Mouse (Mus musculus) liver, embryonic 15.5 days (tissue): ENCODE measurements around the gene Cd37. TPM values are rescaled to one million over a fixed set of nuclear protein-coding genes. Genes with fewer than 3 reads are reported as not detected.

ENCODE experiments used
- ATAC-seq: fragments of 200-750 bp; cut with Nextera tagmentation; 2 replicates; pipeline ENCODE4 v1.8.0; 2017; ENCODE audit warnings: moderate number of reproducible peaks, mild to moderate bottlenecking, moderate library complexity; ENCODE audit not compliant: insufficient read depth
- H3K27ac ChIP-seq: fragments of 300-500 bp; sonication (generic); replicated peaks from 2 replicates; pipeline ENCODE4 v1.5.1; 2015; ENCODE audit warnings: mild to moderate bottlenecking, inconsistent platforms
- H3K27me3 ChIP-seq: fragments of 300-500 bp; sonication (generic); 2 replicates; pipeline ENCODE4 v1.6.1; 2015; ENCODE audit warnings: mild to moderate bottlenecking, inconsistent platforms
- H3K36me3 ChIP-seq: fragments of 300-500 bp; sonication (generic); replicated peaks from 2 replicates; pipeline ENCODE4 v1.6.1; 2015; ENCODE audit warnings: moderate library complexity, mild to moderate bottlenecking, inconsistent platforms
- H3K4me1 ChIP-seq: fragments of 300-500 bp; sonication (generic); replicated peaks from 2 replicates; pipeline ENCODE4 v1.6.1; 2015; ENCODE audit warnings: inconsistent platforms
- H3K4me2 ChIP-seq: fragments of 300-500 bp; sonication (generic); 2 replicates; pipeline ENCODE4 v1.6.1; 2015; ENCODE audit warnings: moderate library complexity, mild to moderate bottlenecking, inconsistent platforms
- H3K4me3 ChIP-seq: fragments of 300-500 bp; sonication (generic); replicated peaks from 2 replicates; pipeline ENCODE4 v1.5.1; 2015; ENCODE audit warnings: mild to moderate bottlenecking, inconsistent platforms
- H3K9ac ChIP-seq: fragments of 300-500 bp; sonication (generic); 2 replicates; pipeline ENCODE4 v1.6.1; 2015; ENCODE audit warnings: moderate library complexity, mild to moderate bottlenecking, inconsistent platforms
- H3K9me3 ChIP-seq: fragments of 300-500 bp; sonication (generic); replicated peaks from 2 replicates; pipeline ENCODE4 v1.6.1; 2016; ENCODE audit warnings: inconsistent platforms
- WGBS: fragments of 180-500 bp; shearing (Covaris S2); methylation state at CpG from one replicate; pipeline ENCODE4 v1.1.7; 2015; ENCODE audit warnings: mixed read lengths; ENCODE audit not compliant: insufficient replicate concordance; 5-methylcytosine and 5-hydroxymethylcytosine counted together
- polyA plus RNA-seq: library from polyadenylated mRNA; unstranded; fragments of >200 nt; fragmentation: Nextera tagmentation; extraction: Ambion mirVana; gene quantifications from 2 replicates; pipeline ENCODE4 v1.2.1, GENCODE M21; 2015

Cd37 gene
- polyA plus RNA-seq, 1 experiment from 2014 or later: 15.1 TPM

DNA sequence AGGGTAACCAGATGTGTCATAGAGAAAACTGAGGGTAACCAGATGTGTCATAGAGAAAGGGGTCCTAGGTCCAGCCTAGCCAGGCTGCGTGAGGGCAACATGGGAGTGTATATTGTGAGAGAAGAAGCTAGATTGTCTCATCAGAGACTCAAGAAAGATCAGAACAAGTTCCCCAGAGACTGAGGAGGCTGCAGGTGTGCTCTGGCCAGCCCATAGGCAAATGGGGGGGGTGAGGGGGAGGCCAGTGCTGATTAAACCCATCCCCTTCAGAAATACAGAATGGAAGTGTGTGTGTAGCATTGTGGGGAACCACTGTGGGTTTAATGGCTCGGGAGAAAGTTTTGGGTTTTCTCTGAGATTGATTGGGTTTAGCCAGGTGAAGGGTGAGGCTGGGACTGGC lies 17.2 kb downstream of the Cd37 start:
- Histone ChIP-seq H3K27me3 (peaks cover 10% of the 10 kb centered on the region), H3K4me3 (no peak overlapping the region), H3K9ac (no peak overlapping the region), H3K36me3 (no peaks in the 10 kb centered on the region), H3K27ac (no peak overlapping the region), H3K4me2 (no peak overlapping the region), H3K9me3 (no peaks in the 10 kb centered on the region), H3K4me1 (no peaks in the 10 kb centered on the region)
- WGBS: 34% methylated on average over 2 of the region's 2 CpGs
- ATAC-seq: no peak

DNA sequence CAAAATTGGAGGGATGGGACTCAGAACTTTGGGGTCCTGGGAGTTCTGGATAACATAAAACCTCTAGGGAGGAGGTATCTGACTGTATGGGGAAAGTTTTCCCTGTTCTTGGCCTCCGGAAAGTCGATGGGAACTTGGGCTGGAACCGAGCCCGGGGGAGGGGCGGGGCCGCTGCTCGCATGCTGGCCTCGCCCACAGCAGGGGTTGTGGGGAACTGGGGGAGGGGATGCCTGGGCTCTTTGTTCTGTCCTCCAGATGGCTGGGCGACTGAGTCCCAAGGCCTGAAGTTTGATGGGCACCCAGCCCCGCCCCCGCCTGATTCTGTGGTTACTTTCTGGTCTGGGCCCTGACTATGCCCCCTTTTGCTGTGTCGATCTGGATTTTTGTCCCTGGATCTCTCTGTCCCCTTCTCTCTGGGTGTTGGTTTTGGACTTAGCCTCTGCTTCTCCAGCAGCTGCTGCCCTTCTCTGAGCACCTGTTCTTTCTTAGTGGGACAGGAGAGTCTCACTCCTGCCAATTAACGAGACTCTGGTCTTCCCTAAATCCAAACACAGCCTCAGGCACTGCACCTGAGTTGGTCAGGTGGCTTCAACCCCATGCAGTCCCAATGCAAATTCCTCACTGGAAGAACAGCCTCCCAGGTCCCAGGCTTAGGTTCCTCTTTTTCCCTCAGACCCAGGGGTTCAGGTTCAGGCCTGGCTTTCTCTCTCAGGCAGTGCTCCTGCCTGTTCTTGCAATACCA lies 22.3 kb downstream of the Cd37 start:
- ATAC-seq: no peak
- Histone ChIP-seq H3K27ac (no peak overlapping the region), H3K36me3 (no peaks in the 10 kb centered on the region), H3K9ac (peak overlapping the region; percentile 21; the same call in 1 of the 2 replicates), H3K9me3 (no peaks in the 10 kb centered on the region), H3K4me2 (peak overlapping the region; percentile 68), H3K27me3 (peaks cover 46% of the 10 kb centered on the region), H3K4me1 (peaks cover 18% of the 10 kb centered on the region), H3K4me3 (peak overlapping the region; percentile 50)
- 3% methylated on average over 13 of the region's 13 CpGs for WGBS

DNA sequence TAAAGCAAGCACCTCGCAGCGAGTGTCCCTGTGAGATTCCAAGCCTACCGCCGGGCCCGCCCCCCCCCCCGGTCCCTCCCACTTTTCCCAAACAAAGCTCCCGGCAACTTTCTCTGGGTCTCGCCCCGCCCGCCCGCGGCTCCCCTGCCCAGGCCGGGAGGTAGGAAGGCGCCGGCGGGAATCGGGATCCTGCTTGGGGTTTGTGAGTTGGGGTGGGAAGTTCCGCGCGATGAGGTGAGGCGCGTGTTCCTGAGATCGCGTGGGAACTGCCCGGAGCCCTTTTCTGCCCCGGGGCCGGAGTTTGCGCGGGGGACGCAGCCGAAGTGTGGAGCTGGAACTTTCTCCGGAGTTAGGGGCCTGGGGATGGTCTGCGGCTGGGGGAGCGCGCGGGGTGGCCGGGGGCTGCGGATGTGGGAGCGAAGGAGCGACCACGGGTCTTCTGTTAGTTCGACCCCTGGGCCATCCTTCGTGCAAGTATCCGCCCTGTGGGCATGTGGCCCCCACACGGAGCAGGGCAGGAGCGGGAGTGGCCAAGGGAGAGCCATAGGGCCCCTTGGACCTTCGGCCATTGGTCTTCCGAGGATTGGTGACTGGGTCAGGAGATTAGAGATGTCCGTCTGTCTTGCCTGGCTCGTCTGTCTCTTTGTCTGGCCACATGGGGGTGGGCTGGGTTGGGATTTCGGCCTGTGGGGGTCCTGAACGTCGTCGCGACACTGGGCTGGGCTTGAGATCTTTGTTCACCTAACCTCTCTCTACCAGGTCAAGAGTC lies 23.1 kb downstream of the Cd37 start, which contains the start of gene Tead2:
Gene Tead2, plus strand, starts transcription at position 81 of the 769 bp plus-strand sequence.
- H3K27ac ChIP-seq: 0 out of 2 replicates have a peak within 1 kb of the TSS, but pooled peaks have one; percentile 9
- peak within 1 kb of the TSS; percentile 50 for H3K4me3 ChIP-seq
- no peaks in the 10 kb centered on the region for H3K9me3 ChIP-seq
- H3K4me2 ChIP-seq: peak within 1 kb of the TSS; percentile 68
- no peaks in the 10 kb centered on the region for H3K36me3 ChIP-seq
- no peak for ATAC-seq
- H3K27me3 ChIP-seq: peaks cover 53% of the 10 kb centered on the region
- H3K4me1 ChIP-seq: peaks cover 26% of the 10 kb centered on the region
- WGBS: 3% methylated on average over 54 of the region's 55 CpGs
- H3K9ac ChIP-seq: peak within 1 kb of the TSS; percentile 21; the same call in 1 of the 2 replicates

DNA sequence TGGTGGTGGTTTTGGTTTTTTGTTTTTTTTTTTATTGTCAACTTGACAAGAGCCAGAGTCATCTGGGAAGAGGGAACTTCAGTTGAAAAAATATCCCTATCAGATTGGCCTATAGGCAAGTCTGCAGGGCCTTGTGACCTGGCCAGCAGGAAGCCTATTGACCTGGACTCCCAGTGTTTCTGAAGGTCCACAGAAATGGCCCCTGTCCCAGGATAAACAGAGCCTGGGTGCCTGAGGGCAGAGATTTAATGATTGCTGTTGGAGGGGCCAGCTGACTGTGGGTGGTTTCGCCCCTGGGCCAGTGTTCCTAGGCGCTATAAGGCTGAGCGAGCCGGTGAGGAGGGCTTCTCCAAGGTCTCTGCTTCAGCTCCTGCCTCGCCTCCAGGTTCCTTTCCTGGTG lies 25.2 kb downstream of the Cd37 start:
- Histone ChIP-seq H3K9me3 (no peaks in the 10 kb centered on the region), H3K4me3 (no peak overlapping the region), H3K27me3 (peaks cover 64% of the 10 kb centered on the region), H3K9ac (no peak overlapping the region), H3K36me3 (no peaks in the 10 kb centered on the region), H3K27ac (no peak overlapping the region), H3K4me1 (peaks cover 30% of the 10 kb centered on the region), H3K4me2 (no peak overlapping the region)
- peak; percentile 41; the same call in 1 of the 2 replicates for ATAC-seq
- WGBS: 62% methylated on average over 5 of the region's 5 CpGs

DNA sequence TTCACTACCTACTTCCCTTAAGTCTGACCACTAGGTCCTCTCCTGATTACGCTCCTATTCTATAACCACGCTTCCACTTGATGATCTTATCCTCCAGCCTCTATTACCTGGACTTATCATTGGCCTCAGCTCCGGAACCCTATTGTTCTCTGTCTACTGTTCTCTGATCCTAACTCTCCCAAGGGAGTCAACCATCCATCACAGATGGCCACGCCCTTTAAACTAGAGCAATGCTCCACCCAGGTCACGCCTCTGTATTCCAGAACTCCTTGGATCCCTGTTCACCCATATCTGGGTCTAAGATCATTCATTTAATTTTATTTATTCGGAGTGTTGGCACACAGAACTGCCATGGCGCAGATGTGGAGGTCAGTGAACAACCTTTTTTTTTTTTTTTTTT lies 26.6 kb downstream of the Cd37 start:
- WGBS: 52% methylated on average over 7 of the region's 7 CpGs
- H3K4me1 ChIP-seq: peaks cover 30% of the 10 kb centered on the region
- no peaks in the 10 kb centered on the region for H3K9me3 ChIP-seq
- H3K4me2 ChIP-seq: peak overlapping the region; percentile 65
- H3K36me3 ChIP-seq: no peaks in the 10 kb centered on the region
- ATAC-seq: no peak
- peak overlapping the region; percentile 30; the same call in 1 of the 2 replicates for H3K4me3 ChIP-seq
- peaks cover 60% of the 10 kb centered on the region for H3K27me3 ChIP-seq
- no peak overlapping the region for H3K27ac ChIP-seq
- no peak overlapping the region for H3K9ac ChIP-seq

DNA sequence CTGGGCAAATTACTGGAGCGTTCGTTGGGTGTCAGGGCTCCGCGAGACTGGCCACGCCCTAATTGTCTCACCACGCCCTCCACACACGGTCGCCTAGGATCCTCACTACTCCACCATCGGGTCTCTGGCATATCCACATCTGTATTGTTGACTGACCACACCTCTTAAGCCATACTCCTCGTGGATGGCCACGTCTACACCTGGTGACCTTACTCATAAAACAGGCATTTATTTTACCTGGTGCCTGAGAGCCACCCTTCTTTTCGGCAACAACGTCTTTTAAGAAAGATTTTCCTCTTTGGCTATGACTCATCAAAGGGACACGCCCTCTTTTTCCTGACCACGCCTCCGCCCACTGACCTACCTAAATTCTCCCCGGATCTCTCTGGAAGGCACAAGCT lies 27.1 kb downstream of the Cd37 start, which contains the start of gene Dkkl1:
Gene Dkkl1, minus strand, starts transcription at position 297 of the 401 bp plus-strand sequence.
- no peak for ATAC-seq
- peak within 1 kb of the TSS; percentile 65 for H3K4me2 ChIP-seq
- 1% methylated on average over 17 of the region's 17 CpGs for WGBS
- no peak within 1 kb of the TSS for H3K27ac ChIP-seq
- peaks cover 55% of the 10 kb centered on the region for H3K27me3 ChIP-seq
- H3K4me3 ChIP-seq: peak within 1 kb of the TSS; percentile 30
- peak within 1 kb of the TSS; percentile 27; the same call in 1 of the 2 replicates for H3K9ac ChIP-seq
- H3K9me3 ChIP-seq: no peaks in the 10 kb centered on the region
- H3K36me3 ChIP-seq: no peaks in the 10 kb centered on the region
- peaks cover 30% of the 10 kb centered on the region for H3K4me1 ChIP-seq

DNA sequence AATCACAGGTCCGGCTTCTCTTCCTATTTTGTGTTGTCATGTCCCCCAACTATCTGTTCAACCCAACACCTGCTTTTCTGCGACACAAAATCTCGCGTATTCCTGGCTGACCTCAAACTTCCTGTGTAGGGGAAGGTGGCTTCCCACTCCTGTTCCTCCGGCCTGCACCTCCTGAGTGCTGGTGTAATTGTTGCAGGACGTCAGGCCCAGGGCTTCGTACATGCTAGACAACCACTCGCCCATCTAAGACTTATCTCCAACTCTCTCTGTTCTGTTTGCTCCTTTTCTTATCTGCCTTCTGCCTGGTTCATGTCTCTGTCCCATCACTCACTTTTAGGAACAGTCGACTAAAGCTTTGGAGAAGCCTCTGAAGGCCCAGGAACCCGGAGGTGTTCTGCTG lies 27.8 kb downstream of the Cd37 start:
- H3K4me3 ChIP-seq: peak overlapping the region; percentile 30; the same call in 1 of the 2 replicates
- H3K9me3 ChIP-seq: no peaks in the 10 kb centered on the region
- peaks cover 47% of the 10 kb centered on the region for H3K27me3 ChIP-seq
- peak overlapping the region; percentile 65 for H3K4me2 ChIP-seq
- H3K9ac ChIP-seq: no peak overlapping the region
- ATAC-seq: no peak
- 13% methylated on average over 10 of the region's 10 CpGs for WGBS
- H3K36me3 ChIP-seq: no peaks in the 10 kb centered on the region
- peaks cover 29% of the 10 kb centered on the region for H3K4me1 ChIP-seq
- no peak overlapping the region for H3K27ac ChIP-seq

DNA sequence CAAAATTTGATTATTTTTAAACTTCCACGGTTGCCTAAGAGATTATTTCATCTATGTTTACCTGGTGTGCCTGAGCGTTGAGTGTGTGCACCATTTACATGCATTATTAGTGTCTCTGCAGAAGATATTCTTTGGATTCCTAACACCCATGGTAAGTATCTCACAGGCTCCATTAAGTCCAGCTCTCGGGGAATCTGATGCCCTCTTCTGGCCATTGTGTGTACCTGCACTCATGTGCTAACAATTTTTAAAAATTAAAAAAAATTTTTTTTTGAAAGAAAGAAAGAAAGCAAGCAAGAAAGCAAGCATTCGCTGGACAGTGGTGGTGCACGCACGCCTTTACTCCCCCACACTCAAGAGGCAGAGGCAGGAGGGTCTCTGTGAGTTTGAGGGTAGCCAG lies 30.7 kb downstream of the Cd37 start:
- no peak for ATAC-seq
- Histone ChIP-seq H3K4me1 (peaks cover 33% of the 10 kb centered on the region), H3K9me3 (no peaks in the 10 kb centered on the region), H3K36me3 (no peaks in the 10 kb centered on the region), H3K4me3 (no peak overlapping the region), H3K27me3 (peaks cover 26% of the 10 kb centered on the region), H3K27ac (no peak overlapping the region), H3K9ac (no peak overlapping the region), H3K4me2 (no peak overlapping the region)
- WGBS: 62% methylated on average over 6 of the region's 6 CpGs

DNA sequence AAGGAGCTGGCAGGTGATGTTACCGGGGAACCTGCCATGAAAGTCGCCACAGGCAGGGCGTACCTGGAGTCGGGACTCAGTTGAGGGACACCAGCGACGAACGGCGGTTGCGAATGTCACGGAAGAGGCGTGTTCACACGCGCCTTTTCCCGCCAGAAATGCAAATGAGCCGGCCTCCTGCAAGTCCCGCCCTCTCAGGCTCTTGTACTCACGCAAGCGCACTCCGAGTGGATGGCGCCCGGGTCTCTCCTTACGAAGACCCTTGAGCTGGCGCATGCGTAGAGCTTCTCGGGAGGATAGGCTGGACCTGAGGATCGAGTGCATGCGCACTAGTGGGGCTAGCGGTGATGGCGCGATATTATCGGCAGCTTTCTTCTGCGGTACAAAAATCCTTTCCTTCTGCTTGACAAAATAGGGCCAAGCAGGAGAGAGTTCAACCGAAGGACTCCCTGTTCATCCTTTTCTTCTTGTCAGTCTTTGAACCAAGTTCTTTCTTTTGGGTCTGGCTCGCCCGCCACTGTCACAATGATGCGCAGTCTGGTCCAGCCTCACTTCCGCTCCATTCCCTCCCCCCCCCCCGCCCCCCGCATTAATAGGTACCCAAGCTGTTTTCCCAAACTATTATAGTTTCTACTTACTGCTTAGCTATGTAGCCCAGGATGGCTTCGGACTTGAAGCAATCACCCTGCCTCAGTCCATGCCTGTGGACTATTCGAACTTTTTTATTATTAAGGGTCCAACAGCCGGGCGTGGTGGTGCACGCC lies 34.4 kb downstream of the Cd37 start, which contains the start of gene Ccdc155:
Gene Ccdc155, minus strand, starts transcription at position 513 of the 764 bp plus-strand sequence.
- H3K36me3 ChIP-seq: no peaks in the 10 kb centered on the region
- peak within 1 kb of the TSS; percentile 80 for H3K4me2 ChIP-seq
- whole genome bisulfite sequencing: 5% methylated on average over 44 of the region's 44 CpGs
- H3K27ac ChIP-seq: no peak within 1 kb of the TSS
- no peaks in the 10 kb centered on the region for H3K9me3 ChIP-seq
- H3K4me1 ChIP-seq: peaks cover 13% of the 10 kb centered on the region
- H3K9ac ChIP-seq: 0 out of 2 replicates have a peak within 1 kb of the TSS, but pooled peaks have one; percentile 21
- peak within 1 kb of the TSS; percentile 55 for H3K4me3 ChIP-seq
- peak; percentile 84 for ATAC-seq
- H3K27me3 ChIP-seq: peaks cover 12% of the 10 kb centered on the region

DNA sequence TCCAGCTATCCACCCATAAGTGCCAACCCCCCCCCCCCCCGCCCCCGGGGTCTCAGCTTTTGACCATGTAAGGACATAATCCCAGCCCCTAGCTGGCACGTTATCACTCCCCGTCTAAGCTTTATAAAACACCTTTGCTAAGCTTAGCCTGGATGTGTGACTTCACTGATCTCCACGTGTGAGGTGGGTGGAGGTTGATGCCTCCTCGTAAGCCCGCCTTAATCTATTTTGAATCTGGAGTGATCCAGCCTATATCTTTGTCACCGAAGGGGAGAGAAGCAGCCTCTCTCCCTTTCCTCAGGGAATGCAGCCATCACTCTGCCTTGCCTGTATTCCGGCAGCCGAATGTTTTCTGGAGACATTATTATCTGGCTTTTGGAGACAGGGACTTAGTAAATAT lies 36.3 kb downstream of the Cd37 start:
- Histone ChIP-seq H3K4me1 (peaks cover 13% of the 10 kb centered on the region), H3K4me2 (no peak overlapping the region), H3K27me3 (peaks cover 21% of the 10 kb centered on the region), H3K9me3 (no peaks in the 10 kb centered on the region), H3K4me3 (no peak overlapping the region), H3K9ac (no peak overlapping the region), H3K36me3 (no peaks in the 10 kb centered on the region), H3K27ac (no peak overlapping the region)
- no peak for ATAC-seq
- WGBS: 51% methylated on average over 10 of the region's 10 CpGs
